Comparison of ENCODE assay signal across 10 mouse cellular contexts in the genomic region with DNA sequence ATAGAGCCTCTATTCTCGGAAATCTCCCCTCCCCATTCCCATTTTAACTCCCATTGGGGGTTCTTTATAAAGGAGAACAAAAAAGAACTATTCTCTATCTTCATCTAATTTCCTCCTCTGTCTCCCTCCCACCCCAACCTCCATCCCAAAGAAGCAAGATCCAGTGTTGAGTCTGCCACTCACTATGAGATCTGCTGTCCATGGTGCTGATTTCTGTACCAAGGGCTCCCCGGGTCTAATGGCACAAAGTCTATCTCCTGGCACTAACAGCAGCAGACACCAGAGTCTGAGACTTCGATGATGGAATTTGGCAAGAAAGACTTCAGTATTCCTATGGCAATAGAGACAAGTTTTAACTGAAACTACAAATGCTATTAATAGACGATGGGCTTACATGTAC.
DNase-seq lines count a peak whose midpoint lies in the region; ATAC-seq lines count a peak whose summit lies in the region.
"Had no signal": no experiment of that assay in that cellular context is flagged by ENCODE, and none has a peak within 500 bp of the region (broad histone marks: within the 10 kb centered on the region; RNA-seq: fewer than 3 reads in every experiment).

No protein-coding gene starts in this region.

- H3K36me3 ChIP-seq in limb, embryonic 10.5 days = no peaks in the 10 kb centered on the region

- no peaks in the 10 kb centered on the region for H3K9me3 ChIP-seq in limb, embryonic 10.5 days (replicated peaks)

- no peak for ATAC-seq in erythroblast, adult 5-6 weeks (replicated peaks; ENCODE audit: low FRiP score, poor library complexity, severe bottlenecking)

- 70% methylated on average over 4 of the region's 4 CpGs for WGBS in limb, embryonic 10.5 days

- H3K27me3 ChIP-seq in limb, embryonic 10.5 days (ENCODE audit: low read depth, poor library complexity, severe bottlenecking) = no peaks in the 10 kb centered on the region
- H3K27me3 ChIP-seq: megakaryocyte, embryonic 14.5 days had no signal

- no peak overlapping the region for H3K4me3 ChIP-seq in limb, embryonic 10.5 days
- H3K4me3 ChIP-seq: erythroblast, embryonic 14.5 days; megakaryocyte, embryonic 14.5 days had no signal

- no peak overlapping the region for H3K27ac ChIP-seq in limb, embryonic 10.5 days

- H3K4me1 ChIP-seq in limb, embryonic 10.5 days = no peaks in the 10 kb centered on the region
- H3K4me1 ChIP-seq: megakaryocyte, embryonic 14.5 days had no signal

- peak; percentile 7 to 49 for DNase-seq in adrenal gland, adult (ENCODE audit: inconsistent age in 2 of 2, low spot score in 1 of 2)
- DNase-seq in adrenal gland, adult 8-10 months = no peak
- DNase-seq in lung, postnatal 10 days = peak; percentile 54
- DNase-seq in lung, adult 18-20 months = no peak
- peak; percentile 84 for DNase-seq in embryo, embryonic 11 days
- peak; percentile 61 for DNase-seq in limb, embryonic 10.5 days (ENCODE audit: low spot score)
- DNase-seq in layer of hippocampus, postnatal 36 days = no peak

Comparison
In these comparisons a context has a peak if more than half of its experiments do, and no peak if none do; other contexts are left out.
1. DNase-seq: peak in adrenal gland, adult (2 of 2), lung, postnatal 10 days (single experiment), embryo, embryonic 11 days (single experiment) and limb, embryonic 10.5 days (single experiment); none in adrenal gland, adult 8-10 months (single experiment), lung, adult 18-20 months (0 of 2) and layer of hippocampus, postnatal 36 days (0 of 2).